ENCODE assay signal across 12 mouse cellular contexts in the genomic region with DNA sequence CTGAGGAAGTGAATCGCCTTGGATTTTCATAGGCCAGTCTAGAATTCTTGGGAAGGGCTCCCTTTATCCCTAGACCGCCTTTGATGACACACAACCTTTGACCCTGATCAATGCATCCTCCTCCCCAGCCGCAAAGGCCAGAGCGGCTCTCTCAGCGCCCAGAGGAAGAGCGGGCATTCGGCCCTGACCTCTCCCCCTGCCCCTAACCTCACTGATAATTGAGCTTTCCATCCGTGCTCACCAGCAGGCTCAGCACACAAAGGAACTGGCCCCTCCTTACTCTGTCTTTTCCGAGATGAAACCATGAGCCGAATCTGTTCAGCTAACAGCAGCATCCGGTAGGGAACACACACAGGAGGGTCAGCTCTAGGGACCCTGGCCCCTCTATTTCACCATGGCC.
DNase-seq lines count a peak whose midpoint lies in the region; ATAC-seq lines count a peak whose summit lies in the region.
"Had no signal": no experiment of that assay in that cellular context is flagged by ENCODE, and none has a peak within 500 bp of the region (broad histone marks: within the 10 kb centered on the region; RNA-seq: fewer than 3 reads in every experiment).

No protein-coding gene starts in this region.

- H3K27me3 ChIP-seq in forebrain, embryonic 12.5 days: no peaks in the 10 kb centered on the region
- no peaks in the 10 kb centered on the region for H3K27me3 ChIP-seq in forebrain, embryonic 13.5 days
- H3K27me3 ChIP-seq in hindbrain, embryonic 15.5 days: no peaks in the 10 kb centered on the region
- no peaks in the 10 kb centered on the region for H3K27me3 ChIP-seq in midbrain, embryonic 16.5 days (ENCODE audit: control insufficient read depth, insufficient read depth, low read depth, low read length)

- no peaks in the 10 kb centered on the region for H3K9me3 ChIP-seq in forebrain, embryonic 12.5 days
- H3K9me3 ChIP-seq in forebrain, embryonic 13.5 days (replicated peaks): no peaks in the 10 kb centered on the region
- H3K9me3 ChIP-seq in hindbrain, embryonic 15.5 days: no peaks in the 10 kb centered on the region
- no peaks in the 10 kb centered on the region for H3K9me3 ChIP-seq in midbrain, embryonic 16.5 days (replicated peaks; ENCODE audit: control insufficient read depth, low read length, poor library complexity, severe bottlenecking)

- DNase-seq in embryo, embryonic 10 days (ENCODE audit: low spot score): peak; percentile 94
- no peak for DNase-seq in gastrocnemius, postnatal 4 days (ENCODE audit: low spot score in 2 of 2)
- DNase-seq in gastrocnemius, postnatal 10 days: no peak
- DNase-seq in c-Kit-positive CD71-positive TER-119-positive erythroid progenitor cells, embryonic 14.5 days (ENCODE audit: low spot score): no peak
- DNase-seq: adrenal gland, postnatal 10 days; heart, adult 18-20 months; kidney, postnatal 14 days had no signal

- no peak overlapping the region for H3K27ac ChIP-seq in forebrain, embryonic 12.5 days
- H3K27ac ChIP-seq in forebrain, embryonic 13.5 days: no peak overlapping the region
- H3K27ac ChIP-seq in hindbrain, embryonic 15.5 days (replicated peaks): no peak overlapping the region
- no peak overlapping the region for H3K27ac ChIP-seq in midbrain, embryonic 16.5 days (ENCODE audit: low read length)

- peak; percentile 72 for ATAC-seq in forebrain, embryonic 12.5 days (ENCODE audit: low FRiP score)
- no peak for ATAC-seq in forebrain, embryonic 13.5 days
- ATAC-seq in hindbrain, embryonic 15.5 days (ENCODE audit: low FRiP score, low read depth): peak; percentile 44; the same call in 1 of the 2 replicates
- 0 out of 2 replicates have a peak, but pooled peaks have one; percentile 40 for ATAC-seq in midbrain, embryonic 16.5 days
- ATAC-seq: lung, postnatal 0 days had no signal

- WGBS in forebrain, embryonic 12.5 days: 8% methylated on average over 11 of the region's 11 CpGs
- WGBS in forebrain, embryonic 13.5 days: 8% methylated on average over 11 of the region's 11 CpGs
- 7% methylated on average over 11 of the region's 11 CpGs for WGBS in hindbrain, embryonic 15.5 days
- WGBS in midbrain, embryonic 16.5 days: 4% methylated on average over 11 of the region's 11 CpGs

- H3K4me2 ChIP-seq in forebrain, embryonic 12.5 days: no peak overlapping the region
- no peak overlapping the region for H3K4me2 ChIP-seq in forebrain, embryonic 13.5 days
- H3K4me2 ChIP-seq in hindbrain, embryonic 15.5 days: no peak overlapping the region
- H3K4me2 ChIP-seq in midbrain, embryonic 16.5 days (ENCODE audit: low read length): no peak overlapping the region

- H3K36me3 ChIP-seq in forebrain, embryonic 12.5 days (replicated peaks): no peaks in the 10 kb centered on the region
- H3K36me3 ChIP-seq in forebrain, embryonic 13.5 days (ENCODE audit: poor library complexity, severe bottlenecking): no peaks in the 10 kb centered on the region
- no peaks in the 10 kb centered on the region for H3K36me3 ChIP-seq in hindbrain, embryonic 15.5 days
- no peaks in the 10 kb centered on the region for H3K36me3 ChIP-seq in midbrain, embryonic 16.5 days (ENCODE audit: control insufficient read depth, insufficient read depth, low read length)

- no peak overlapping the region for H3K9ac ChIP-seq in forebrain, embryonic 12.5 days
- no peak overlapping the region for H3K9ac ChIP-seq in forebrain, embryonic 13.5 days
- no peak overlapping the region for H3K9ac ChIP-seq in hindbrain, embryonic 15.5 days
- H3K9ac ChIP-seq in midbrain, embryonic 16.5 days (ENCODE audit: low read depth, low read length): no peak overlapping the region

- peaks cover 20% of the 10 kb centered on the region for H3K4me1 ChIP-seq in forebrain, embryonic 12.5 days
- peaks cover 15% of the 10 kb centered on the region for H3K4me1 ChIP-seq in forebrain, embryonic 13.5 days
- peaks cover 5% of the 10 kb centered on the region; the same call in 1 of the 2 replicates for H3K4me1 ChIP-seq in hindbrain, embryonic 15.5 days (replicated peaks)
- peaks cover 4% of the 10 kb centered on the region for H3K4me1 ChIP-seq in midbrain, embryonic 16.5 days (ENCODE audit: control insufficient read depth, insufficient read depth, low read length)

- H3K4me3 ChIP-seq in forebrain, embryonic 12.5 days (replicated peaks): no peak overlapping the region
- no peak overlapping the region for H3K4me3 ChIP-seq in forebrain, embryonic 13.5 days
- no peak overlapping the region for H3K4me3 ChIP-seq in hindbrain, embryonic 15.5 days
- no peak overlapping the region for H3K4me3 ChIP-seq in midbrain, embryonic 16.5 days (ENCODE audit: low read depth, low read length)
